Mouse (Mus musculus) adrenal gland, adult 2 months (tissue): ENCODE results near the gene Nphs1. TPM values are rescaled to one million over a fixed set of nuclear protein-coding genes. Genes with fewer than 3 reads are reported as not detected.
A peak's percentile ranks its signal among the peaks of the same experiment; 100 is the strongest.
"Not testable (repeated sequence)": the region's sequence is repeated elsewhere in the genome, so short reads cannot be mapped to it uniquely, and the experiment has no call there.

Experiments used
- DNase-seq: peaks from one replicate; pipeline ENCODE4 v3.0.0; 2021
- polyA plus RNA-seq: library from polyadenylated mRNA; depleted of rRNA; stranded (reverse); fragments of >200 nt; gene quantifications from 2 replicates; pipeline ENCODE4 v1.2.3, GENCODE M21; 2012
- total RNA-seq, 2 experiments: library from RNA; stranded (reverse); gene quantifications; 2 replicates each; pipeline ENCODE4 v1.2.3; 2021

Nphs1 gene
- total and polyA plus RNA-seq, 3 experiments = not detected

DNA sequence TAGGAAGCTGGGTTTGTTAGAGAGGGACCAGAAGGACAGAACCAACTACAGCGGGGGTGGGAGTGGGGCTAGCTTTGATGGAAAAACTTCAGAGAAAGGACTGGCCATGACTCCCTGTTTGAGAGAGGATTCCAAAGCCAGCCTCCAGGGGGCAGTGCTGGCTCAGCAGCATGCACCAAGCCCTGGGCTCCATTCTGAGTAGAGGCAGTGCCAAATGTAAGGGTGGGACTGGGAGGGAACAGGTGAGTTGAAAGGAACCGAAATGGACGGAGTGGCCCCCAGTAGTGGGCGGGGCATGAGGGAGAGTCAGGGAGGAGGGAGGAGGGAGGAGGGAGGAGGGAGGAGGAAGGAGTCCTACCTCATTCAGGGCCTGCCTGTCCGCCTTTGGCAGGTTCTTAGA, 17.4 kb upstream of the Nphs1 start:
- peak; percentile 57 for DNase-seq

DNA sequence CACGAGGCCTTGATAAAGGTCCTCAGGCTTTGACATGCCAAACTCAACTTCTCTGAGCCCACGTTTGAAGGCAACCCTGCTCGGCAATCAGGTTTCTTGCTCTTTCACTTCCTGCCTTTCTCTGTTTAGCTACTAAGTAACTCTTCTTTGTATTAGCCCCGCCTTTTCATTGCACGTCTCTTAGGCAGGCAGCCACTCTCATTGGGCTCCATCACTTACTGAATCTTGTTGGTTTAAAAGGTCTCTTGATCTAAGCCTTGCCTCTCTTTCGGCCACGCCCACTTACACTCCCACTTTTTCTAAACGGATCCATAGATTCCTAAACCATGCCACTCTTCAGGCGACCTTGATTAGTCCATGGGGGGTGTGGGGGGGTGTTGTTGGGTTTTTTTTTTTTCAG, 14.4 kb upstream of the Nphs1 start:
- no peak for DNase-seq

- peak; percentile 70 for DNase-seq
These were observed 13.8 kb upstream of the Nphs1 start for GRCm38 (mm10) chr7:30444154-30444970.

GRCm38 (mm10) chr7:30444971-30445751, 13.0 kb upstream of the Nphs1 start, which contains the start of gene Aplp1:
Gene Aplp1, minus strand, starts transcription at chr7:30445535.
- DNase-seq = peak; percentile 81

- no peak for DNase-seq
These were observed 7.9 kb upstream of the Nphs1 start for GRCm38 (mm10) chr7:30450241-30450640.

GRCm38 (mm10) chr7:30453327-30453726, 4.8 kb upstream of the Nphs1 start:
- DNase-seq = no peak

- peak; percentile 29 for DNase-seq
These were observed 4.3 kb upstream of the Nphs1 start for GRCm38 (mm10) chr7:30453766-30454165.

GRCm38 (mm10) chr7:30454259-30454658, 3.9 kb upstream of the Nphs1 start:
- DNase-seq = no peak

- no peak for DNase-seq
These were observed 1.6 kb upstream of the Nphs1 start for GRCm38 (mm10) chr7:30456487-30456886.

GRCm38 (mm10) chr7:30456911-30457628, 1.0 kb upstream of the Nphs1 start:
- DNase-seq = no peak

- DNase-seq = no peak
These were observed 1.4 kb downstream of the Nphs1 start for GRCm38 (mm10) chr7:30459484-30459883.

DNA sequence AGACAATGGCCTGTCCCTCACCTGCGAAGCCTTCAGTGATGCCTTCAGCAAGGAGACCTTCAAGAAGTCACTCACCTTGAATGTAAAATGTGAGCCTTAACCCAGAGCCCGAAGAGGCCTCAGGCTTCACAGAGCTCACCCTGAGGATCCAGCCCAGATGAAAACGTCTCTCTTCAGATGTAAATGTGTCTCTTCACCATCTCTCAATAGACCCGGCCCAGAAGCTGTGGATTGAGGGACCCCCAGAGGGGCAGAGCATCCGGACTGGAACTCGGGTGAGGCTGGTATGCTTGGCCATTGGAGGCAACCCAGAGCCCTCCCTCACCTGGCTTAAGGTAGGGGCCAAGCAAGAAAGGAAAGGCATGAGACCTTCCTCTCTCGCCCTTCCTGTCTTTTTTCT, 5.5 kb downstream of the Nphs1 start:
- no peak for DNase-seq

DNA sequence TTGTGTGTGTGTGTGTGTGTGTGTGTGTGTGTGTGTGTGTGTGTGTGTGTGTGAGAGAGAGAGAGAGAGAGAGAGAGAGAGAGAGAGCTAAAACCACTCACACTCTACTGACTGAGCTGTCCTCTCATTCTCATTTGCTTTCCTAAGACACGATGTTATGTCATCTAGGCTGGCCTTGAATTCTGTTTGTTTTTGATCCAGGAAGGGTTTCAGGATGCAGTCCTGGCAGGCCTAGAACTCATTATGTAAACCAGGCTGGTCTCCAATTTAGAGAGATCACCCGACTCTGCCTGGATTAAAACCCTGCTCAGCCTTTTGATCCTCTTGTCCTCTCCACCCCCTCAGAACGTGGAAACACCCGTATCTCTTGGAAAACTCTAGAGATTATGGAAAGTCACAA, 5.9 kb downstream of the Nphs1 start:
- no peak for DNase-seq

DNA sequence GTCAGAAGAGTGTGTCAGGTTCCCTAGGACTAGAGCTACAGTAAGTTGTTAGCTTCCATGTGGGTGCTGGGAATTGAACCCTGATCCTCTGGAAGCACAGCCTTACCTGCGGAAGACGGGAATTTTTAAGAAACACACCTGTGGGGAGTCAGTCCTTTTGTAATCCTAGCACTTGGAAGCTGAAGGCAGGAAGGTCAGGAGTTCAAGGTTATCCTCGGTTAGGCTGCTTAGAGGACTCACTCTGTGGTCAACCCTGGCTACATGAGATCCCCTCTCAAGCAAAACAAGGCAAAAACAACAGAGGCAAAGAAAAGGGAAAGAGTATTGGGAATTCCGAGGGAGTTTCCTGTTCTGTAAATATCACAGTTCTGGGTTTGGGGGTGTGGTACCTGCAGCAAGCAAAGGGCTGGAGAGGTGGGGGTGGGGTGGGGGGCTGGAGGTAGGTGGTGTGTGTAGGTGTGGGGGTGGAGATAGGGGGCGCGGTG, 6.7 kb downstream of the Nphs1 start:
- DNase-seq = no peak

GRCm38 (mm10) chr7:30472411-30472810, 14.3 kb downstream of the Nphs1 start:
- peak; percentile 44 for DNase-seq

GRCm38 (mm10) chr7:30474999-30475398, 16.9 kb downstream of the Nphs1 start:
- no peak for DNase-seq

DNA sequence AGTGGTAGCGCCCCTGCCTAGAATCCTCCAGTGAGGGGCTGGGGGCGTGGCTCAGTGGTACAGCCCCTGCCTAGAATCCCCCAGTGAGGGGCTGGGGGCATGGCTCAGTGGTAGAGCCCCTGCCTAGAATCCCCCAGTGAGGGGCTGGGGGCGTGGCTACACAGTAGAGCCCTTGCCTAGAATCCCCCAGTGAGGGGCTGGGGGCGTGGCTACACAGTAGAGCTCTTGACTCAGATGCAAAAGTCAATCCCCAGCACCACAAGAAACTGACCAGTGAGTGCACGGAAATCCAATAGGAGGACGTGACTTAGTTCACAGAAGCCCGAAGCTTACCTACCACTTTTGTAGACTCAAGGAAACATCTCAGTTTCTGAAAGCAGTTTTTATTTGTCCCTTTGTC, 18.0 kb downstream of the Nphs1 start:
- DNase-seq = not testable (repeated sequence)

- DNase-seq = no peak
These were observed 19.6 kb downstream of the Nphs1 start for GRCm38 (mm10) chr7:30477415-30478381.

DNA sequence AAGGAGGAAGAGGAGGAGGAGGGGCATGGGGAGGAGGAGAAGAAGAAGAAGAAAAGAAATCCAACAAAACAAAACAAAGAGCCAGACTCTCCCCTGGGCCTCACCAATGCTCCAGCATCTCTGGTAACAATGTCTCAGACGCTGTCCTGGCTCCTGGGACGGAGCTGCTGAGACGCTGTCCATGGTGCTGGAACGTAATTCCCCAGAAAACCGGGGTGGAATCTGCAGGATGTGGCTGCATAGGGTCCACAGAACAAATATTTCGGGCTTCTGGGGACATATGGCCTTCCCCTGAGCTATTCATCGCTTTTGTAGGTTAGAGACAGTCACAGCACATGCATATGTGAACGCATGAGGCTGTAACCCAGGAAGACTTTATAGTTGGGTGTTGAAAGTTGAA, 26.1 kb downstream of the Nphs1 start:
- no peak for DNase-seq

- DNase-seq = no peak
These were observed 32.3 kb downstream of the Nphs1 start for GRCm38 (mm10) chr7:30490251-30490956.

- no peak for DNase-seq
These were observed 32.8 kb downstream of the Nphs1 start for GRCm38 (mm10) chr7:30490957-30491307.
